Mouse (Mus musculus) lung, postnatal 25 days (tissue): Measurements from ENCODE around the gene Mrpl40.

Experiments used
- DNase-seq: peaks from one replicate; pipeline ENCODE4 v3.0.0; 2022; ENCODE audit warnings: low spot score

The Mrpl40 gene

GRCm38 (mm10) chr16:18828630-18829029, 48.0 kb downstream of the Mrpl40 start:
- no peak for DNase-seq

GRCm38 (mm10) chr16:18822925-18823324, 53.7 kb downstream of the Mrpl40 start:
- DNase-seq, result no peak

GRCm38 (mm10) chr16:18822356-18822755, 54.3 kb downstream of the Mrpl40 start:
- DNase-seq, result no peak
